Mouse (Mus musculus) frontal cortex, postnatal 14 days (tissue): ENCODE data around the gene Adk.

Experiments
- DNase-seq, 2 experiments: peaks; one replicate each; pipeline ENCODE4 v3.0.0; 2022; ENCODE audit warnings: low spot score in 2 of 2

The Adk gene

DNA sequence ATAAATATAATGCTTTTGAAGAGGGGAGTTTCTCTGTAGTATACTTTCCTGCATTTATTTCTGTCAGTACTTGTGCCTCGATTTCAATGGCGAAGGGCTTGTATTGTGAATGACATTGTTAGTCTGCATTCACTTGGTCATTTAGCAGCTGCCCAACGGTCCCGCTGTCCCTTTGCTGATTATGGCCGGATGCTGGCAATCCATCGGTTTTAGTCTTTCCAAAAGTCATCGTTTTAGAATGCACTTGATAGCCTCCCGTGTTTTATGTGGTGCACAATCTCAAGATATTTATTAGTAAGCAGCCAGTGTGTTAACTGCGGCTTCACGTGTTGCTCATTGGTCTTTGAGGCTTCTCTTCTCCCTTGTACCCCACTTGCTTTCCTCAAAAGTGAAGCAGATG lies 113.3 kb downstream of the Adk start:
- no peak for DNase-seq

DNA sequence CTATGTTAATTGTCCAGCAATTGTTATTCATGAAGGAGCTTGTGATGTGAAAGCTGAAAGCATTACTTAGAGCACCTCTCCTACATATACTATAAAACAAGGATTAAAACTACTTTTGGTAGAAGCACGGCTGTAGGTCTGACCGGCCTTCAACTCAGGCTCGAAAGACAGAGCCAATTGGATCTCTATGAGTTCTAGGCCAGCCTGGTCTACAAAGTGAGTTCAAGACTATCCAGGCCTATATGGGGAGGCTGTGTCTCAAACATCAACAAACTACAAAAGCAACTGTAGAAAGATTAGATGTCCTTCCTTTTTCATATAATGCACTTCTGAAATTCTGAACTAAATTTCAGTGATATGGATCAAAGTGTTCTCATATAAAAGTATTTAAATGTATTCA lies 113.7 kb downstream of the Adk start:
- no peak for DNase-seq

DNA sequence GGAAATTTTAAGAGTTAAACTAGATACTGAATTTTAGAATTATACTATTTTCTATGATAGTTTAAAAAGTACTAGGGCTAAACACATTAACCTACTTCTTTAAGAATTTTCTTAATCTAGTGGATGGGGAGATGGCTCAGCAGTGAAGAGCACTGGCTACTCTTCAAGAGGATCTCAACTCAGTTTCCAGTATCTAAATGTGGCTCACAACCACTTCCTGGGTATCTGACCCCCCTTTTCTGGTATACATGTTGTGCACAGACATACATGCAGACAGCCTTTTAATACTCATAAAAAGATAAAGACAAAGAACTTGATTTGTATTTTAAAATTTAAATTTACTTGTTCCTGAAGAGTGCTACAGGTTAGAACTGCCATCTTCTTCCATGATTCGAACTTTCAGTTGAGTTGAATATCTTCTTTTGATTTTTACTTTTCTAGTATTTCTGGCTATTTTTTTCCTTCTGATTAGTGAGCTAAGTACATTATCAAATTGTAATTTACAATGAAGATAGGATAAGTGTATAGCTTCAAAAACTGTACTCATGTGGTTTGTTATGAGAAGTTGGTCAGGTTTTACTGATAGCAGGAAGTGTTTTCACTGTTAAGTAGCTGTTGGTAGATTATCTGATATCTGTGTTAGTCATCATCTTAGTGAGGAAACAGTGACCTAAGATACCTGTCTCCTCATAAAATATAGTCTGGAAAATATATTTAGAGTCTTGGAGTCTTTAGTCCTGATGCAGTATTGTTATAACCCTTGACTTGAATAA lies 121.8 kb downstream of the Adk start:
- DNase-seq: no peak

DNA sequence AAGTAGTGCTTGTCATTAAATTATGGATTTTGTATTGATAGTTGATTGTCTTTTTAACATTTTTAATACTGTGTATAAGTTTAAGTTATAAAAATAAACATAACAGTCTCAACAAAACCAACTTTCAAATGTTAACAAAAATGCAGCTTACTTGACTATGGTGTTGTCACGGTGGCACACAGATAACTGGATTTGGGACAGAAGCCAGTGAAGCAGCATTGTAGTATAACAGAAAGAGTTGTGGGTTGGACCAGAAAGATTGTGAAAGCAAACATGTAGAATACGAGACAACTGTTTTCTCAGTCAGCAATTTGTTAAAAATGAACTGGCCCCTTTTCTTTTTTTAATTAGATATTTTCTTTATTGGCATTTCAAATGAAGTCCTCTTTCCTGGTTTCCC lies 122.4 kb downstream of the Adk start:
- no peak for DNase-seq

DNA sequence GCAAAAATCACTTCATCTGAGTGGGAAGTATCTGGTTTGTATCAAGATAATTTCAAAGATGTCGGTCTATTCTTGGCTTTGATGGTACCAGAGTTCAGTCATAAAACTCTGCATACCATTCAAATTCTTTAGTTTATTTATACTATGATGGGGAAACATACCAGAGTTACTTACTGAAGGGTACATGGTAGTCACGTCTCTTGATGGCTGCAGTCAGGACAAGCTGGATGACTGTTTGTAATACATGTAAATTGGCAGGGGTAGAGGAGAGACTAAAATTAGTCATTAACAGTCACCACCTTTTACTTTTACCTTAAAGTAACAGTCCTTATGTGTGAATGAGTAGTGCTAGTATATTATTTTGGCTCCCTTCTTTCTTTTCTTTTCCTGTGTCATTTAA lies 125.4 kb downstream of the Adk start:
- no peak for DNase-seq

DNA sequence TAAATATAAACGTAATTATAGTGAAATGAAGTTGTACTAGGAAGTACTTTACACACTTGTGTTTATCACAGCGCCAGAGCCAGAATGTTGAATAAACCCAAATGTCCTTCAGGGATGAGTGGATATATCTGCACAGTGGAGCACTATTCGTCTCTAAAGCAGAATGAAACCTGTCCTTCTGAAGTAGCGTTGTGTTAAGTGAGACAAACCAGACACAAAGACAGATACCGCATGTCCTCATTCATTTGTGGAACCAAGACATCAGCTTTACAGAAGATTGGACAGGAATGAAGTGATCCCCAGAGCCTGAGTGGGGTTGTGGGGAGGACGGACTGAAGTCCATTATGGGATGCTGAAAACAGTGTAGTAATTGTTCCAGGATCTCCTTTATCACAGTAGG lies 126.0 kb downstream of the Adk start:
- no peak for DNase-seq

DNA sequence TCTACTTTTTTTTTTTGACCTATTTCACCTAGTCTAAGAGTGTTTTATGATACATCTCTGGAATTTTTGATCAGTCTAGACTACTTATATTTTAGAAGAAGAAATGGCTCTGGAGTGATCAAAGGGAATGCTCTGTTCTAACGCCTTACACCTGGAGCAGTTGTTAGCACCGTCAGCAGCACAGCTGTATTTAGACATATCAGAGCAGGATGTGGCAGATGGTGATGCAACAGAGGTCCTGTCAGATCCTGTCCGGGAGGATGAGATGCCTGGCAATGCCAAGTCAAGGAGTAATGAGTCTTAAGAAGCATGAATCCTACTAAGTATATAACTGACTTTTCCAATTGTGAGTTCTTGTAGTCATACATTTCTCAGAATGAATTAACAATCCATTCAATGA lies 128.7 kb downstream of the Adk start:
- no peak for DNase-seq

DNA sequence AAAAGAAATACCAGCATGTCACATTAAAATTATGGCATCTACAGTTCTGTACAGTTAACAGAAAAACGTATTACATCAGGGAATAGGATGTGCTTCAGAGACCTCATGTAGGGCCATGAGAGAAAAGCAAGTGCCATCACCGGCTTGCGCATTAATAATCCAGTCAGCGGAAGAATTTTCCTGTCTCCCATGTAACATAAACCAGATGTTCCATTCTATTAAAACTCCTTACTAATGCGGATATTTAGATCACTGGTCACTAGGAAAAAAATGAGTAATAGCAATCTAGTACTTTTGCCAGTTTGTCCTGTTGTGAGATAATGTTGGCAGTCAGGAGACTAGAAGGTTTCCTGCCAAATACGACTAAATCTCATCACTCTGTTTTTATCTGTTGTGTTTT lies 139.6 kb downstream of the Adk start:
- no peak for DNase-seq

DNA sequence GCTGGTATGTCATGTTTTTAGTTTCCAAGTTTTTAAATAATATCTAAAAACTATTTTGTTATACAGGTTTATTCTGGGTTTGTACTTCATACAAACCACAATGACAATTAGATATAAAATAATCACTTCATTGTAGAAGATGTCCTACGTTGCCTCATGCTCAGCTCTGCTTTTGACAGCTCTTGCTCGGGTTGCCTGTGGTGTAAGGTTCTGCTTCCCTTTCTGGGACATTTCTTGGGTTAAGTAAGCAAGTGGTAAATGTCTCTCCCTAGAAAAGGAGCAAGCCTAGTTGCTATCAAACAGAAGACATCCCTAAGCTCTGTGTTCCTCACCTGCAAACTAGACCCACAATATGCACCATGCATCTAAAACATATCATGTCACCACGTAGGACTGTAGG lies 140.4 kb downstream of the Adk start:
- DNase-seq: no peak

DNA sequence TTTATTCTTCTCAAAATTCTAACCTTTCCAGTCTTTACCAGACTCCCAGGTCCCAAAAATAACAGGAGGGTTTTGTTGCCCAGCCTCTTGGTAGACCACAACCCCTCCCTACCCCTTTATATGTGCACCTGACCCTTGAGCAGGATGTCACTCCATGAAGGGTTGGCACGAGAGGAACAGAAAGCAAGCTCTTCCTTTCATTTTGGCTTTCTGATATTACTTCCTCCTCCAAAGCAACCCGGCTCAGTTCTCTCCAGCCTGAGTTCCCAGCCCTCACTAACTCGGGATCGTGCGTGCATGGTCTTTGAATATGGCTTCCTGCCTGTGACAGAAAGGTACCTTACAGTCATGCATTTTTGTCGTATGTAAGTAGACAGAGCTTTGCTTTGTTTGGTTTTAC lies 142.0 kb downstream of the Adk start:
- no peak for DNase-seq

DNA sequence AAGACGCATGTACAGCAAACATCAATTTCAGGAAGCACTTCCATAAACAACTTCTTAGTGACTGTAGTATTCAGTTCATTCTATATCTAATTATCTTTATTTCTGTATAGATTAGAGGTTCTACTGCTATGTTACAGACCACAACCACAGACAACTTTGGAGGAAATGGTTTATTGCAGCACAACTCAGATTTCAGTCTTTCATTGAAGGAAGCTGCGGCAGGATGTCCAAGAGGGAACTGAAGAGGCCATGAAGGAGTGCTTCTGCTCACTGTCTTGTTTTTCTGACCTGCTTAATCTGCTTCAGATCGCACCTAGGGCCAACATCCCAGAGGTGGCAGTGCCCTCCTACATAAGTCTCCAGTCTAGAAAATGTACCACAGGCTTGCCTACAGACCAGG lies 148.5 kb downstream of the Adk start:
- DNase-seq: no peak

DNA sequence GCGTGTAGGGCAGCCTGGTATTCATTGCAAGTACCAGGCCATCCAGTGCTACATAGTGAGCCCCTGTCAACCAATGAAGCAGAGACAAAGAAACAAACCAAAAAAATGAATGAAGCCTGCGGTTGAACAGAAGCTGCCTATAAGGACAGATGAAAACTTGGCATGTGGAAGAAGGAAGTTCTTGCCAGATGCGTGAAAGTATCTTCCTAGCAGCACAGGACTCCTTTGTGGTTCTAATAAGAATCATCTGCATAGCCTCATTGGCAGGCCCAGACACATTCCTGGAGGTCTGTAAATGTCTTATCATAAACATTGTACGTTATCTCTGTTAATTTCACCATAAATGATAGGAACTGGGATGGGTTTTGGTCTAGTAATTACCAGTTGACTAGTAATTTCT lies 154.1 kb downstream of the Adk start:
- DNase-seq: no peak

DNA sequence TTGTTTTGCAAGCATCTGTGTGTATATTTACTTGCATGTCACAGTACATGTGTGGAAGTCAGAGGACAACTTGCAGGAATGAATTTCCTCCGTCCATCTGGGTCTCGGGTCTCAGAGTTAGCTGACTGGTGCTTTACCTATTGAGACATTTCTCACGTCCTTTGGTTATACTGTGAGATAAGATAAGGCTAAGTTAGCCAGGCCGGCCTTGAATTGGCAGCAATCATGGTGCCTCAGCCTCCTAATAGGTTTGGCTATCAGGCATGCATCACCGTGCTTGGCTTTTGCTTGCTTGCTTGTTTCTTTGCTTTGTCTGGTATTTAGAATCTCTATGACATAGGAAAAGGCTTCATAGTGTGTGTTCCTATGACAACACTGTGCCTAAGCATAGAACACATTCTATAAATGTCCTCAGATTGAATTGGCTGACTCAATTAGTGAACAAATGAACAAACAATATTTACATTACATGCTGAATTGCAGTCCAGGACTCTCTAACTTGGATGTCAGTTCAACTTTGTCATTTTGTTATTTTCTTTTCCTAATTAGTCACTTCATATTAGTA lies 169.3 kb downstream of the Adk start:
- no peak for DNase-seq

DNA sequence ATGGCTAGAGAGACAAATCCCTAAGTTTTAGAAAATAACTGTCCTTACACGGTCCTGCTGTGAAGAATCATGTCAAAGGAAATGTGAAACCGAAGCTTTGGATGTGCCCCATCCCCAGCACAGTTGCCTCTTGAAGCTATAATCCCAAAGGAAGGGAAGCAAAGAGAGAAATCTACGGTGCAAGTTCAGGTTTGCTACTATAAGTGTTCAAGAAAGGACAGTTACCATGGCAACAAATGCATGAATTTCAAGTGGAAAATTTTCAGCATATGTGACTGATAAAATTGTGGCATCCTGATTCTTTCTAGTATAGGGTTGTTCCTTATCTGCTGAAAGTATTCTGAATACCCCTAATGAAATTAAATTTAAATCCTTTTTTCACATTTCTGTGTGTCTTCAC lies 169.8 kb downstream of the Adk start:
- no peak for DNase-seq

DNA sequence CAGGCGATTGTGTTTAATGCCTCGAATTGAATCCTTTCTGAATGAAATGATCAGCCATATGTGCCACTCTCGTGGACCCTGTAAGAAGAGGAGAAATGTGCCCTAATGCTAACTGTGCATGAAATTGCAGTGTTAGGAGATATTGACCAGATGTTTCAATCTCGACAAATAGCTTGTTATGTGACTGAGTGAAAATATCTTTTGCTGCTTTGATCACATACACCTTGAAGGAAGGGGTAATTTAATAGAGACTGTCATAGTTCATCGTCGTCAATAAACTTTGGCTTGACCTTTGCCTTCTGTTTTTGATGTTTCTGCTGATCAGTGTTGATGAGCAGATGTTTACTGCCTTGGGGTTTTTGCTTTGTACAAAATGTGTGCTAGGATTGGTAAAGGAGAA lies 171.1 kb downstream of the Adk start:
- DNase-seq: no peak

DNA sequence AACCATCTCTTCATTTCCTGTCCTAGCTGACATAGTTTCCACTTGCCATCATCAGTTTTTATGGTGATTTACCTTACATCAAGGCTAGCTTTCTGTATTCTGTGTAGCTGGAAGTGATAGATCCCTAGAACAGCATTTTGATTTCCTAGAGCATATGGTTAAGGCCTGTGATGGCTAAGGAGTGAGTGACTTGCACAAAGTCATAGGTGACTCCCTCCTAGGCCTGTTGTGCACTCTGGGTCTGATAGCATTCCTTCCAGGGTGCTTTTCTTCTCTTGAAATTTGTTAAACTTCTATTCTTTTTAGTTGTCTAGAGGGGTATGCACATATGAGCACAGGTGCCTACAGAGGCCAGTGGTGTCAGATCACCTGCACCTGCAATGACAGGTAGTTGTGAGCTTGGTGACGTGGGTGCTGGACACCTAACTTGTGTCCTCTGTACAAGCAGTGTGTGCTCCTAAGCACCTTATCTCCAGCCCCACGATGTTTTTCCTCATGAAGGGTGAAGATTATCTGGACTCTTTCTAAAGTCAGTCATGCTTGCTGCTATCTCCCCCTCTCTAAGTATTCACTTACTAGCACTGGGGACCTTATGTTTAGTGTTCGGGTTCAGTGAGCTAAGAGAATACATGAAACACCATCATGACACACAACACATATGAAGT lies 171.7 kb downstream of the Adk start:
- no peak for DNase-seq

DNA sequence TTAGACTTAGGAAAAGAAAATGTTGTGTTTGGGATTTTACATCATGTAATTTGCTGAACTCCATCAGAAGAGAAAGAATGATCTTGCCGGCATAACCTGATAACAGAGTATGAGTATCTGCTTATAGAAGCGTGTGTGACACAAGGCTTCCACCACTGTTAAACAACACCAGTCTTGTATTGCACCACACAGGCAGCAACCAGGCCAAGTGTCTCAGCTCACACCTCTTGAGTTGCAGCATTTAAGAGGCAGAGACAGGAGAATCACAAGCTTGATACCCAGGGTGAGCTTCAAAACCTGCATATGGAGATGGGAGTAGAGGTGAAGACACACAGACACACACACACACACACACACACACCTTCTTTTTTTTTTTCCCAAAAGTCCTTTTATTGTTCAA lies 184.7 kb downstream of the Adk start:
- DNase-seq: no peak

DNA sequence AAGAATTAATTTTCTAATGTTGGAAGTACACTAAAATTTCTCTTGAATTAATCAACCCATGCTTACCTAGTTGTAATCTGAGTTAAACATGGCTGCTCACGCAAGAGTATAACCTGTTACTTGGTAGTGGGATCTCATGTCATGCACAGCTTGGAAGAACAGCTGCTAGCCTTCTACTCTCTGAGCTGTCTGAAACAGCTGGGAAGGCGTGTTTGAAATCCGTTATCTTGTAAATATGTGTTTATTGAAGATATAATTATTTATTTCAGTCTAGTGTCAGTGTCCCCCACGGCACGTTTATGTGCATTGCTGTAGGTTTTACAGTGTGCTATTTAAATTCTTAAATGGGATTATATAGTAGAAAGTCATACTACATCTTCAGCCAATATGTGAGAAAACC lies 188.7 kb downstream of the Adk start:
- no peak for DNase-seq

DNA sequence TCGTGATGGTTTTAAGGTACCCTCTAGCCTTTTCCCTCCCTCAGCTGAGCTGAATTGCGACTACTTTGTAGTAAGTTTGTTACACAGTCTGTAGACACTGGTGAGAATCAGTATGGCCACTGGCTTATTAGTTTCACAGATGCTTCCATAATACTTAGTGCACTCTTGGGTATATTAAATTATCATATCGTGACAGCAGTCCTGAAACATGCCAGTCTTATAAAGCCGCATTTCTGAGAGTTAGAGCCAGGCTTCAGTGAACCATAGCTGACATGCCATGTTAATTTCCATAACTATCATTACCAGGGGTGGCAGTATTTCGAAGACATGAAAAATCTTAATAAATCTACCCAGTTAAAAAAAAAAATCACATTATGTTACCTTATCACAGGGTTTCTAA lies 199.0 kb downstream of the Adk start:
- DNase-seq: no peak

DNA sequence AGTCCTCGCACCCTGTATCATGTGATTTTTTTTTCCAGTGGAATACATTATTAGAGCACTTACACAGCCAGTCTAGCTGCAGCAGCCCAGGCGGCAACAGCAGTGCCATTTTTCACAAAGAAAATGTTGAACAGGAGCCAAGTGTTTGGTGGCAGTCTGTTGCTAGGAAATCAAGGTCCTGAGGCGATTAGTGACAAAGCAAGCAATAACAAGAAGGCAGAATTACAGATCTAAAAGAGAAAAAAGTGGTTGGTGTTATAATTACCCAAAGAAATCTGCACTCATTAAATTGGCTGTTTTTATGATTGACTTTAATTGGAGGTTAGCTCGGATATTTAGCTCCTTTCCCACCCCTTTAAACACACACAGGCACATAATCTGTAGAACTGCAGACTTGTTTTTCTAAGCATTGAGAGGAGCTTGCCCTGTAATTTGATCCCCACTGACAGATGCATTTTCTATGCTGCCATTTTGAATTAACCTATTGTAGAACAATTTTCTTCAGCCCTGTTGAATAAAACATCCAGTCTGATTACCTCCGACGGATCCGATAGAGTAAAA lies 200.0 kb downstream of the Adk start:
- DNase-seq: peak; percentile 26 to 39

DNA sequence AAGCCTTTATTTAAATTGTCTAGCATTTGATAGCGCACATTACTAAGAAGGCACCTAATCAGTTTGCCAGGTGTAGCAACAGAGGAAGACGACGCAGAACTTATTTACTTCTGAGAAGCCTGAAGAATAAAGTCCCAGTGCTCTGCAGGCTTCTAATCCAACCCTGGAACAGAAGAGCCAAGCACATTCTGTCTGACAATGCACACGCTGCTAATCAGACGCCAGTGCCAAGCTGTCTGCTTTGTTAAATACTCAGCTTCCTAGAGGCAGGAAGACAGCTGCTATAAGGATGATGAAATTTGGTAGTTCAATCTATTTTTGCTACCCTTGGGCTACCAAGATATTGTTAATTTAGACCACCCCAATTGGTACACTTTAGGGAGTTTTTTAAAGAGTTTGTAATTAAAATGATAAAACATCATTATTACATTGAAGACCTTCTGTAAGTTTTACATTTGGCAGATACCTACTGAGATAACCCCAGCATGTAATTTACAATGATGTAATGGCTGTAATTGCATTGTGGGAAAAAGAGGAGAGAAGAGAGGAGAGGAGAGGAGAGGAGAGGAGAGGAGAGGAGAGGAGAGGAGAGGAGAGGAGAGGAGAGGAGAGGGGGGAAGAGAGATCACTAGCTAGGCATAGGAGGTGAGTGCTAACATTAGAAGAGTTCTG lies 201.1 kb downstream of the Adk start:
- no peak for DNase-seq

DNA sequence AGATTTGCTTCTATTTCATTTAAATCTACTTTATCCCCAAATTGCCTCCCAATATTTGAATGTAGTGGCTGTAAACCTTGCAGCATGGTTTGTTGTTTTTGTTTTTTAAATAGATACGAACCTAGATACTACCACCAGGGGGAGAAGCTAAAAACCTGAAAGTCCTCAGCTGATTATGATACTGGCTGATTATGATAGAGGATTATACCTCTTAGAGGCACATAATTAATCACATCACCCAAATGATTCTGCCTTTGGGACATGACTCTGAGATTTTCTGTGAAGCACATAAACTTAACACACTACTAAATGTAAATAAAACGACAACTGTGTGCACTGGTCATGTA lies 201.6 kb downstream of the Adk start:
- DNase-seq: no peak

DNA sequence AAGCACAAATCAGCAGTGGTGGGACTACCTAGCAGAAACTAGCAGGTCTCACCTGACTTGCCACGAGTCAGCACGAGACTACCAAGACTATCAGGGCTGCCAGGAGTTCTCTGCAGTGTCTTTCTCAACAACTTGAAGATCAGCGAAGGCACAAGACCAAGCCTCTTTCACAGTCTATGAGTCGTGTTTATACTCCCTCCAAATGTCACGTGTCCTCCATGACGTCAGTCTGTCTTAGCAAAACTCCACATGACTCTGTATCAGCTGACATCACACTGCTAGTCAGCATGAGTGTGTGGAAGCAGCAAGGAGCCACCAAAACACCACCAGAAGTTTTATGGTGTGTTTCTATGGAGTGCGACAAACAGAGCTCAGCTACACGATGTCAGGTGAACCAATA lies 215.9 kb downstream of the Adk start:
- no peak for DNase-seq
